Mouse (Mus musculus) frontal cortex, postnatal 25 days (tissue): ENCODE measurements around the gene Cyp26b1.

ENCODE experiments used
- DNase-seq, 2 experiments: peaks; one replicate each; pipeline ENCODE4 v3.0.0; 2022; ENCODE audit warnings: low spot score in 2 of 2

The Cyp26b1 gene

GRCm38 (mm10) chr6:84587471-84588101 lies 6.1 kb downstream of the Cyp26b1 start:
- no peak for DNase-seq

GRCm38 (mm10) chr6:84586551-84587200 lies 7.0 kb downstream of the Cyp26b1 start:
- no peak for DNase-seq

- DNase-seq, result no peak
Measured at GRCm38 (mm10) chr6:84585686-84586300, 7.9 kb downstream of the Cyp26b1 start.

- no peak for DNase-seq
Measured at GRCm38 (mm10) chr6:84584783-84585685, 8.7 kb downstream of the Cyp26b1 start.

- DNase-seq, result no peak
Measured at GRCm38 (mm10) chr6:84583841-84584782, 9.6 kb downstream of the Cyp26b1 start.

GRCm38 (mm10) chr6:84583371-84583770 lies 10.3 kb downstream of the Cyp26b1 start:
- DNase-seq, result peak in 1 of 2 experiments; percentile 52

GRCm38 (mm10) chr6:84582826-84583225 lies 10.9 kb downstream of the Cyp26b1 start:
- no peak for DNase-seq

- no peak for DNase-seq
Measured at GRCm38 (mm10) chr6:84581833-84582445, 11.8 kb downstream of the Cyp26b1 start.

GRCm38 (mm10) chr6:84580979-84581832 lies 12.5 kb downstream of the Cyp26b1 start:
- no peak for DNase-seq

- DNase-seq, result no peak
Measured at GRCm38 (mm10) chr6:84579508-84579907, 14.2 kb downstream of the Cyp26b1 start.

- DNase-seq, result no peak
Measured at GRCm38 (mm10) chr6:84578928-84579327, 14.8 kb downstream of the Cyp26b1 start.

GRCm38 (mm10) chr6:84577898-84578297 lies 15.8 kb downstream of the Cyp26b1 start:
- DNase-seq, result no peak

GRCm38 (mm10) chr6:84573905-84574660 lies 19.6 kb downstream of the Cyp26b1 start:
- DNase-seq, result no peak

GRCm38 (mm10) chr6:84570039-84570438 lies 23.7 kb downstream of the Cyp26b1 start:
- no peak for DNase-seq

GRCm38 (mm10) chr6:84569590-84569989 lies 24.1 kb downstream of the Cyp26b1 start:
- DNase-seq, result no peak

GRCm38 (mm10) chr6:84568880-84569279 lies 24.8 kb downstream of the Cyp26b1 start:
- DNase-seq, result no peak

- no peak for DNase-seq
Measured at GRCm38 (mm10) chr6:84567696-84568095, 26.0 kb downstream of the Cyp26b1 start.

- no peak for DNase-seq
Measured at GRCm38 (mm10) chr6:84566825-84567224, 26.9 kb downstream of the Cyp26b1 start.

- DNase-seq, result no peak
Measured at GRCm38 (mm10) chr6:84565245-84565644, 28.5 kb downstream of the Cyp26b1 start.
